Mouse (Mus musculus): ENCODE results near the gene Sh2d1b2.

DNA sequence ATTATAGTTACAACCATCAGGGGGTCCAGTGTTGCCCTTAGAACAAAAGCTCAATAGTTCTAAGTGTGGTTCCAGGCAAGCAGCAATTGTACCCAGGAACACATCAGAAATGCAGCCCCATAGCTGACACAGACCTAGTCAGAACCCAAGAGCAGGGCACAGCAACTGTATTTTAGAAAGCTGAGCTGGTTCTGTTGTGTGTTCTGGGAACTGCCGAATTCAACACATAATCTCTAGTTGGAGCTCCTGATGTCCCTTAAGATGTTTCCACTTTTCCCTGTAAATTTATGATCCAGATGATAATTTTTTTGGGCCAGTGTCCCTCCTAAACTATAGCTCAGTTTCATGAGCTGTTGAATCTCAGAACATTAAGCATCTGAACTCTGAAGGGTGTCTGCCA lies 40.6 kb upstream of the Sh2d1b2 start:
- TF ChIP-seq ZC3H11A (IDR thresholded peaks at IDR 0.05; ENCODE audit: borderline replicate concordance, low read depth, low read length), result no peak
- no peak for TF ChIP-seq MAFK (IDR thresholded peaks at IDR 0.05; ENCODE audit: insufficient read depth, low read depth, low read length)
- no peak for TF ChIP-seq ZNF384 (IDR thresholded peaks at IDR 0.05; ENCODE audit: low read depth, low read length)
- no peak for TF ChIP-seq HCFC1 (IDR thresholded peaks at IDR 0.05; ENCODE audit: borderline replicate concordance, insufficient read depth, low read length)

All from ES-E14 (cell line).